Mouse (Mus musculus) frontal cortex, postnatal 10 days (tissue): Measurements from ENCODE around the gene Sptlc3.

ENCODE experiments used
- DNase-seq, 2 experiments: peaks; one replicate each; pipeline ENCODE4 v3.0.0; 2022; ENCODE audit warnings: low spot score in 2 of 2, mixed read lengths in 1 of 2

Sptlc3 gene

GRCm38 (mm10) chr2:139493836-139494235 lies at the start of gene Sptlc3:
Gene Sptlc3, plus strand, starts transcription at chr2:139493913.
- DNase-seq, result no peak

GRCm38 (mm10) chr2:139467726-139468125 lies 26.0 kb upstream of the Sptlc3 start:
- no peak for DNase-seq

- DNase-seq, result no peak
Observed at GRCm38 (mm10) chr2:139488708-139489107, 5.0 kb upstream of the Sptlc3 start.

- no peak for DNase-seq
Observed at GRCm38 (mm10) chr2:139494629-139495028, 916 bp downstream of the Sptlc3 start.

- no peak for DNase-seq
Observed at GRCm38 (mm10) chr2:139561966-139562505, 68.3 kb downstream of the Sptlc3 start.

- no peak for DNase-seq
Observed at GRCm38 (mm10) chr2:139579280-139579679, 85.6 kb downstream of the Sptlc3 start.

- no peak for DNase-seq
Observed at GRCm38 (mm10) chr2:139582766-139583165, 89.1 kb downstream of the Sptlc3 start.

- DNase-seq, result no peak
Observed at GRCm38 (mm10) chr2:139587660-139588200, 94.0 kb downstream of the Sptlc3 start.

GRCm38 (mm10) chr2:139589905-139590304 lies 96.2 kb downstream of the Sptlc3 start:
- peak in 1 of 2 experiments; percentile 12 for DNase-seq

GRCm38 (mm10) chr2:139590888-139591698 lies 97.4 kb downstream of the Sptlc3 start:
- no peak for DNase-seq

- DNase-seq, result no peak
Observed at GRCm38 (mm10) chr2:139592109-139592508, 98.4 kb downstream of the Sptlc3 start.

GRCm38 (mm10) chr2:139597229-139597628 lies 103.5 kb downstream of the Sptlc3 start:
- no peak for DNase-seq

- no peak for DNase-seq
Observed at GRCm38 (mm10) chr2:139601543-139602194, 108.0 kb downstream of the Sptlc3 start.

- no peak for DNase-seq
Observed at GRCm38 (mm10) chr2:139608167-139608566, 114.5 kb downstream of the Sptlc3 start.

- DNase-seq, result no peak
Observed at GRCm38 (mm10) chr2:139608810-139609209, 115.1 kb downstream of the Sptlc3 start.

- no peak for DNase-seq
Observed at GRCm38 (mm10) chr2:139609231-139609630, 115.5 kb downstream of the Sptlc3 start.

- DNase-seq, result no peak
Observed at GRCm38 (mm10) chr2:139609662-139610291, 116.1 kb downstream of the Sptlc3 start.

GRCm38 (mm10) chr2:139612410-139613107 lies 118.8 kb downstream of the Sptlc3 start:
- DNase-seq, result no peak

GRCm38 (mm10) chr2:139626496-139626895 lies 132.8 kb downstream of the Sptlc3 start:
- no peak for DNase-seq

- DNase-seq, result no peak
Observed at GRCm38 (mm10) chr2:139628731-139629130, 135.0 kb downstream of the Sptlc3 start.

- no peak for DNase-seq
Observed at GRCm38 (mm10) chr2:139629653-139630052, 135.9 kb downstream of the Sptlc3 start.
